Mouse (Mus musculus) liver, embryonic 13.5 days (tissue): ENCODE data around the gene Btf3. TPM values are rescaled to one million over a fixed set of nuclear protein-coding genes. Genes with fewer than 3 reads are reported as not detected.
A peak's percentile ranks its signal among the peaks of the same experiment; 100 is the strongest.

ENCODE experiments used
- ATAC-seq: fragments of 200-750 bp; cut with Nextera tagmentation; 2 replicates; pipeline ENCODE4 v1.8.0; 2017; ENCODE audit warnings: low read depth, mild to moderate bottlenecking, moderate number of reproducible peaks, moderate library complexity
- DNase-seq: peaks from one replicate; pipeline ENCODE4 v3.0.0; 2022
- H3K27ac ChIP-seq: fragments of 300-500 bp; sonication (generic); 2 replicates; pipeline ENCODE4 v1.5.1; 2015; ENCODE audit warnings: moderate library complexity, mild to moderate bottlenecking, inconsistent platforms
- H3K27me3 ChIP-seq: fragments of 300-500 bp; sonication (generic); 2 replicates; pipeline ENCODE4 v1.6.1; 2015; ENCODE audit warnings: mild to moderate bottlenecking, inconsistent platforms
- H3K36me3 ChIP-seq: fragments of 300-500 bp; sonication (generic); 2 replicates; pipeline ENCODE4 v1.6.1; 2015; ENCODE audit warnings: mild to moderate bottlenecking, inconsistent platforms
- H3K4me1 ChIP-seq: fragments of 300-500 bp; sonication (generic); replicated peaks from 2 replicates; pipeline ENCODE4 v1.6.1; 2015; ENCODE audit warnings: inconsistent platforms
- H3K4me2 ChIP-seq: fragments of 300-500 bp; sonication (generic); 2 replicates; pipeline ENCODE4 v1.6.1; 2015; ENCODE audit warnings: inconsistent platforms, mild to moderate bottlenecking, moderate library complexity
- H3K4me3 ChIP-seq: fragments of 300-500 bp; sonication (generic); replicated peaks from 2 replicates; pipeline ENCODE4 v1.5.1; 2015; ENCODE audit warnings: mild to moderate bottlenecking, inconsistent platforms
- H3K9ac ChIP-seq: fragments of 300-500 bp; sonication (generic); 2 replicates; pipeline ENCODE4 v1.6.1; 2015; ENCODE audit warnings: mild to moderate bottlenecking, inconsistent platforms
- H3K9me3 ChIP-seq: fragments of 300-500 bp; sonication (generic); replicated peaks from 2 replicates; pipeline ENCODE4 v1.6.1; 2016; ENCODE audit warnings: inconsistent platforms
- WGBS: fragments of 180-500 bp; shearing (Covaris S2); methylation state at CpG from one replicate; pipeline ENCODE4 v1.1.7; 2015; ENCODE audit not compliant: insufficient replicate concordance; 5-methylcytosine and 5-hydroxymethylcytosine counted together
- polyA plus RNA-seq: library from polyadenylated mRNA; unstranded; fragments of >200 nt; fragmentation: Nextera tagmentation; extraction: Ambion mirVana; gene quantifications from 2 replicates; pipeline ENCODE4 v1.2.1, GENCODE M21; 2015

Gene Btf3
- polyA plus RNA-seq, 1 experiment from 2014 or later, result 521 TPM

DNA sequence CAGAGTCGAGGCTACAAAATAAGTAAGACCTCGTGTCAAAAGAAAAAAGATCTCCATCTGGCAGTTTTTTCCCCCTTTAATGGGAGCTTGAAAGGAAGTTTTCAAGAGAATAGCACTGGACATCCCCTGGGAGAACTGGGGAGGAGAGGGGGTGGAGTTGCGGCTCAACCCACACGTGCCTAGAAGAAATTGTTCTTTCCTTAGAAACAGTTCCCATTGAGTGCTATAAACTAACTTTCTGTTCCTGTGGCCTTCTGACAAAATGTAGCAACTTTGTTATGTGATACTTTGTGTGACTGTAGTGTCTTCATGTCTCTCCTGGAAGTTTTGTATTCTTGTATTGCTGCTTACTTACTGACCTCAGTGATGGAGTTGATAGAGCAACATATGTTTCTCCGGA is 52.7 kb downstream of the Btf3 start:
- H3K9ac ChIP-seq, result peak overlapping the region; percentile 86

DNA sequence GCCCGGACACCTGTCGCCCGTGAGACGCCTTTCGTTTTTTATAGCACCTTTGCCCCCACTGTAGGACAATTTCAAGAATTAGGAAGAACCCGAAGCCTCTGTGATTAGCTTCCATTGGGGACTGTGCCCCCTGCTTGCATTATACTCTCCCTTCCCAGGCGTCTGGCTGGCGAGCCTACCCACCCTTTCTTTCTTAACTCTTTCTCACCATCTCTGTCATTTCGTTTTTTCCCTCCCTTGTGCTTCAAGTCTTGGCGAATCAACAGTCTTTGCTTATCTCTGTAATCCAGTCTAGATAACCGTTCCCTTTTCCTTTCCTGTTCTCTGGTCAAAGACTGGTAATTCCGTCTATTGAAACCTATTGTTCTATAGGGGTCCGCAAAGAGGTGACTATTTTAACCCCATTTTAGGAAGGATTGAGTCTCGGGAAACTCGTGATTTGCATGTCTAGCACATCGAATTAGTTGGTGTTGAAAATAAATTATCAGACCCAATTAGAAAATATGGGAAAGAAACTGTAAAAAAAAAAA is 53.3 kb downstream of the Btf3 start:
- H3K4me1 ChIP-seq, result peaks cover 26% of the 10 kb centered on the region
- no peak for DNase-seq
- H3K9me3 ChIP-seq, result no peaks in the 10 kb centered on the region
- ATAC-seq, result peak; percentile 20; the same call in 1 of the 2 replicates
- H3K4me2 ChIP-seq, result peak overlapping the region; percentile 84
- peak overlapping the region; percentile 86 for H3K9ac ChIP-seq
- peaks cover 25% of the 10 kb centered on the region for H3K36me3 ChIP-seq
- H3K4me3 ChIP-seq, result peak overlapping the region; percentile 86
- no peaks in the 10 kb centered on the region for H3K27me3 ChIP-seq
- under 1% methylated on average over 16 of the region's 16 CpGs for WGBS
- peak overlapping the region; percentile 90 for H3K27ac ChIP-seq

More for the DNA sequence above, 52.7 kb downstream of the Btf3 start:
- H3K36me3 ChIP-seq, result peaks cover 25% of the 10 kb centered on the region
- no peaks in the 10 kb centered on the region for H3K27me3 ChIP-seq
- H3K4me1 ChIP-seq, result peaks cover 26% of the 10 kb centered on the region
- H3K27ac ChIP-seq, result peak overlapping the region; percentile 67
- no peak for DNase-seq
- WGBS, result 24% methylated on average over 5 of the region's 5 CpGs
- no peaks in the 10 kb centered on the region for H3K9me3 ChIP-seq
- peak overlapping the region; percentile 86 for H3K4me3 ChIP-seq
- no peak for ATAC-seq
- peak overlapping the region; percentile 84 for H3K4me2 ChIP-seq

DNA sequence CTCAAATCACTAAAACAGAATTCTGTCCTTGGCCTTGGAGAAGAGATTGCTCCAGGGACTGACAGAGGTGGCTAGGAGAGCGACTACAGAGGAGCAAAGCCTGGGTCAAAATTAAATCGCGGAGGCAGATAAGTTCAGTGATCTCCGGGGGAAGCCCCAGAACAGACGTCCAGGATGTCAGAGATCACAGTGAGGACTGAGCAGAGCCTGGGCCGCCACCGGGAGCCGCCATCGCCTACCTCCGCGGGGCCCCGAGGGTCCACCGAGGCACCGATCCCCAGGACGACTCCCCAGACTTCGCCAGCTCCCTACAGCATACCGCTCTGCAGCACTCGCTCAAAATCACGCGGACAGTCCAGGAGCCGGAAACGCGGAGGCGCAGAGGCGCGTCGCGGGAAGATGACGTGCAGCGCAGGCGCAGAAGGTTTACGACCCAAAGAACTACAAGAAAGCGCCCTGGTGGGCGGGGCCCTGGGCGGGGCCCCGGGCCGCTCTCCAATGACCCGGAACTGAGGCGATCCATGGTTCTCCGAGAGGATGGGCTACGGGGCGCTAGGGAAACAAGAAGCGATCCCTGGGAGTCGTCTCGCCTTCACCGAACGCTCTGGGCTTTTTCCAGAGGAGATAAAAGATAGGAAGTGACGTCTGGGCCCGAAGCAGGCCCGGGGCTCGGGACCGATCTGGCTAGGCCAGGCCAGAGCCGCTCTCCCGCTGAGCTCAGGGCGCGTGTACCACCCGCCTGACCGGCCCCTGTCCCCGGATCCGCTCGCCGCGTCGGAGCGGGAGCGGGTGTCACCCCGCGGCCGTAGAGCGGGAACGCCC is 54.0 kb downstream of the Btf3 start, which contains the start of the genes Utp15 and Ankra2:
Utp15 (minus strand) TSS at position 406 of the 822 bp plus-strand sequence.
Ankra2 (plus strand) TSS at position 439 of the 822 bp plus-strand sequence.
- H3K4me1 ChIP-seq, result peaks cover 26% of the 10 kb centered on the region
- ATAC-seq (peak; percentile 98), DNase-seq (peak; percentile 97)
- peak within 1 kb of the TSS; percentile 86 for H3K4me3 ChIP-seq
- H3K4me2 ChIP-seq, result peak within 1 kb of the TSS; percentile 84
- H3K27ac ChIP-seq, result peak within 1 kb of the TSS; percentile 90
- H3K36me3 ChIP-seq, result peaks cover 26% of the 10 kb centered on the region
- H3K27me3 ChIP-seq, result no peaks in the 10 kb centered on the region
- WGBS, result under 1% methylated on average over 71 of the region's 71 CpGs
- peak within 1 kb of the TSS; percentile 86 for H3K9ac ChIP-seq
- no peaks in the 10 kb centered on the region for H3K9me3 ChIP-seq

Other genes starting within 250 kb of the Btf3 start
- gene Arhgef28, start 110.6 kb downstream of the Btf3 start, polyA plus RNA-seq, result 0.40 and 0.52 TPM in 2 replicates
- gene Utp15, start 54.0 kb downstream of the Btf3 start, polyA plus RNA-seq, result 17.8 and 22.0 TPM in 2 replicates
- 7.6 and 9.3 TPM in 2 replicates for gene Ankra2, start 53.9 kb downstream of the Btf3 start, polyA plus RNA-seq
- gene Gm21976, start 37.1 kb downstream of the Btf3 start, polyA plus RNA-seq, result not detected in 2 replicates
- gene Foxd1, start 37.2 kb upstream of the Btf3 start, polyA plus RNA-seq, result not detected in 2 replicates
- 0.76 and 1.5 TPM in 2 replicates for gene Gm10320, start 175.0 kb upstream of the Btf3 start, polyA plus RNA-seq